Mouse (Mus musculus) heart, adult 2 months (tissue): Measurements from ENCODE around the gene Arrdc3. TPM values are rescaled to one million over a fixed set of nuclear protein-coding genes. Genes with fewer than 3 reads are reported as not detected.

Source experiments
- DNase-seq, 2 experiments: peaks; one replicate each; pipeline ENCODE4 v3.0.0; 2021
- H3K27ac ChIP-seq: fragments of 200-600 bp; 2 replicates; pipeline ENCODE4 v1.8.1; 2022
- H3K27me3 ChIP-seq: fragments of 200-500 bp; 2 replicates; pipeline ENCODE4 v1.6.1; 2012; ENCODE audit warnings: mild to moderate bottlenecking, low read length, inconsistent platforms, mixed read lengths; ENCODE audit not compliant: control insufficient read depth, insufficient read depth
- H3K36me3 ChIP-seq: fragments of 200-500 bp; 2 replicates; pipeline ENCODE4 v1.6.1; 2012; ENCODE audit warnings: low read length, inconsistent platforms; ENCODE audit not compliant: control insufficient read depth, insufficient read depth
- H3K4me1 ChIP-seq: fragments of 200-500 bp; 2 replicates; pipeline ENCODE4 v1.6.1; 2011; ENCODE audit warnings: low read length; ENCODE audit not compliant: control insufficient read depth, insufficient read depth
- H3K4me3 ChIP-seq: fragments of 200-600 bp; 2 replicates; pipeline ENCODE4 v1.8.1; 2022
- H3K79me2 ChIP-seq: fragments of 200-500 bp; replicated peaks from 2 replicates; pipeline ENCODE4 v1.6.1; 2012; ENCODE audit warnings: mild to moderate bottlenecking, inconsistent platforms, low read length, moderate library complexity, mixed read lengths; ENCODE audit not compliant: control insufficient read depth, insufficient read depth
- H3K9ac ChIP-seq: fragments of 200-500 bp; 2 replicates; pipeline ENCODE4 v1.6.1; 2012; ENCODE audit warnings: low read depth, mild to moderate bottlenecking, control low read depth, inconsistent platforms, low read length, mixed read lengths
- CTCF ChIP-seq: fragments of 200-600 bp; IDR thresholded peaks from 2 replicates; pipeline ENCODE4 v1.8.1; 2022; ENCODE audit warnings: antibody characterized with exemption, mild to moderate bottlenecking, moderate library complexity
- EP300 ChIP-seq: fragments of 200-500 bp; IDR thresholded peaks from 2 replicates; pipeline ENCODE4 v1.6.1; 2011; ENCODE audit warnings: low read depth, low read length, control low read depth; ENCODE audit not compliant: insufficient read depth
- POLR2A ChIP-seq: fragments of 200-500 bp; IDR thresholded peaks from 2 replicates; pipeline ENCODE4 v1.6.1; 2011; ENCODE audit warnings: mild to moderate bottlenecking, low read depth, low read length, control low read depth; ENCODE audit not compliant: insufficient read depth
- WGBS: fragments of 180-500 bp; shearing (Covaris S2); methylation state at CpG from one replicate; pipeline ENCODE4 v1.1.7; 2018; 5-methylcytosine and 5-hydroxymethylcytosine counted together
- intact Hi-C: fragments of 180-260 bp; cut with DNase I; formaldehyde crosslinking; loops from one replicate; pipeline ENCODE4 v1.15.1; 2025
- long read RNA-seq: library from polyadenylated mRNA; stranded (forward); transcript quantifications from one replicate; pipeline ENCODE4 v2.0.0, GENCODE M21; 2021
- polyA plus RNA-seq: library from polyadenylated mRNA; depleted of rRNA; stranded (reverse); fragments of >200 nt; gene quantifications from 2 replicates; pipeline ENCODE4 v1.2.3, GENCODE M21; 2012; rRNA removed
- total RNA-seq, 2 experiments: library from RNA; stranded (reverse); gene quantifications; 2 replicates each; pipeline ENCODE4 v1.2.3; 2021

Gene Arrdc3
- total RNA-seq (10 to 100 TPM; 29.3 to 30.5 TPM), polyA plus RNA-seq (25.8 and 48.4 TPM in 2 replicates)
- long read RNA-seq, full-length matches to known transcripts: 56 of 57 reads
- long read RNA-seq, partial matches to known transcripts: 1 of 57 reads
- long read RNA-seq, other reads (novel, unspliced or antisense): 0 of 57 reads

GRCm38 (mm10) chr13:80883190-80883589 lies at the start of gene Arrdc3:
Arrdc3 (plus strand) TSS chr13:80883384.
- peak within 1 kb of the TSS; percentile 86 for H3K4me3 ChIP-seq
- no peaks in the 10 kb centered on the region for H3K79me2 ChIP-seq
- DNase-seq: peak; percentile 98
- peaks cover 9% of the 10 kb centered on the region for H3K36me3 ChIP-seq
- H3K9ac ChIP-seq: peak within 1 kb of the TSS; percentile 94
- no peaks in the 10 kb centered on the region; the same call in 1 of the 2 replicates for H3K27me3 ChIP-seq
- peaks cover 2% of the 10 kb centered on the region for H3K4me1 ChIP-seq
- peak within 1 kb of the TSS; percentile 97 for H3K27ac ChIP-seq
- intact Hi-C loops: loop anchor here (2.0 to 5.0 kb wide), 6 partner anchors 58 to 899 kb away; partner anchors contain the start of genes Cetn3 and Lysmd3
- TF ChIP-seq POLR2A (peak; percentile 100), EP300 (peak; percentile 95), CTCF (no peak)
- under 1% methylated on average over 24 of the region's 31 CpGs for WGBS

- Histone ChIP-seq H3K9ac (no peak overlapping the region), H3K4me3 (no peak overlapping the region), H3K4me1 (peaks cover 1% of the 10 kb centered on the region; the same call in 1 of the 2 replicates), H3K79me2 (no peaks in the 10 kb centered on the region), H3K27me3 (no peaks in the 10 kb centered on the region), H3K36me3 (no peaks in the 10 kb centered on the region), H3K27ac (no peak overlapping the region)
- 6% methylated on average over 5 of the region's 5 CpGs for WGBS
- intact Hi-C loops: loop anchor here (1.0 to 10.0 kb wide), 5 partner anchors 293 to 903 kb away; no protein-coding TSS in a partner anchor
- peak; percentile 51 to 84 for DNase-seq
- no peak for TF ChIP-seq POLR2A
- peak; percentile 72; the same call in 1 of the 2 replicates for TF ChIP-seq EP300
- peak; percentile 86 for TF ChIP-seq CTCF
These were observed 21.0 kb upstream of the Arrdc3 start for GRCm38 (mm10) chr13:80862215-80862614.

- Histone ChIP-seq H3K36me3 (no peaks in the 10 kb centered on the region), H3K79me2 (no peaks in the 10 kb centered on the region), H3K27ac (no peak overlapping the region), H3K4me1 (peaks cover 1% of the 10 kb centered on the region; the same call in 1 of the 2 replicates), H3K27me3 (no peaks in the 10 kb centered on the region), H3K4me3 (no peak overlapping the region), H3K9ac (no peak overlapping the region)
- no peak for TF ChIP-seq EP300
- no peak for TF ChIP-seq POLR2A
- no peak for TF ChIP-seq CTCF
- intact Hi-C loops: loop anchor here (5.0 to 10.0 kb wide), 2 partner anchors 448 to 901 kb away; no protein-coding TSS in a partner anchor
- DNase-seq: no peak
- 85% methylated on average over 3 of the region's 3 CpGs for WGBS
These were observed 19.0 kb upstream of the Arrdc3 start for GRCm38 (mm10) chr13:80864195-80864594.

GRCm38 (mm10) chr13:80875126-80875525 lies 8.1 kb upstream of the Arrdc3 start:
- no peaks in the 10 kb centered on the region for H3K27me3 ChIP-seq
- no peak overlapping the region for H3K4me3 ChIP-seq
- H3K79me2 ChIP-seq: no peaks in the 10 kb centered on the region
- no peaks in the 10 kb centered on the region for H3K36me3 ChIP-seq
- H3K27ac ChIP-seq: no peak overlapping the region
- intact Hi-C loops: no loop called here
- DNase-seq: no peak
- 88% methylated on average over 5 of the region's 5 CpGs for WGBS
- TF ChIP-seq EP300 (no peak), CTCF (no peak), POLR2A (no peak)
- no peak overlapping the region for H3K9ac ChIP-seq
- H3K4me1 ChIP-seq: no peaks in the 10 kb centered on the region

GRCm38 (mm10) chr13:80880756-80881155 lies 2.4 kb upstream of the Arrdc3 start:
- H3K36me3 ChIP-seq: peaks cover 2% of the 10 kb centered on the region; the same call in 1 of the 2 replicates
- DNase-seq: no peak
- H3K27ac ChIP-seq: no peak overlapping the region
- TF ChIP-seq CTCF (no peak), EP300 (no peak)
- H3K4me1 ChIP-seq: peaks cover 2% of the 10 kb centered on the region
- no peak overlapping the region for H3K9ac ChIP-seq
- no peaks in the 10 kb centered on the region for H3K27me3 ChIP-seq
- no peaks in the 10 kb centered on the region for H3K79me2 ChIP-seq
- no peak overlapping the region for H3K4me3 ChIP-seq
- intact Hi-C loops: loop anchor here (1.0 to 5.0 kb wide), 6 partner anchors 275 to 902 kb away; partner anchors contain the start of genes Cetn3 and Lysmd3
- WGBS: 72% methylated on average over 4 of the region's 4 CpGs
